Mouse (Mus musculus): ENCODE results near the gene Ifit3b. TPM values are rescaled to one million over a fixed set of nuclear protein-coding genes. Genes with fewer than 3 reads are reported as not detected.
"Not testable (repeated sequence)": the region's sequence is repeated elsewhere in the genome, so short reads cannot be mapped to it uniquely, and the experiment has no call there.

Ifit3b gene
- total RNA-seq, 2 experiments from 2014 or later, result 0.15 to 0.36 TPM

DNA sequence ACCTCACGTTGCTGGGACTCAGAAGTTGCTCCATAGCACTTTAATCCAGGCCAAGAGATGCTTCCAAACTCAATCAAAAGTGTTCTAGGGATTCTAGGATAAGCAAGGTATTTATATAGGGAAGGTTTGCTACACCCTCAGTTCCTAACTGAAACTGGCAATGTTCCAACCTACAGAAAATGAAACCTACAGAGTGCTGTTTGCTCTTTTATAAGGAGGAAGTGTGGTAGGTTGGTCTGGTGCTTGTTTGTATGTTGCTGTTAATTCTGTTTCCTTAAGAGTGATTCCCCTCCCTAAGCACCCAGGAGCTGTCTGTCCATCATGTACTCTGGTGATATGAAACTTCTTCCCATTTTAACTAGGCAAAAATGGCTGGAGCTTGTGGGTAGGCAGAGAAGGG lies 5.9 kb upstream of the Ifit3b start, which contains the start of gene Ifit1bl1:
TSS of gene Ifit1bl1 (minus strand) at position 69 of the 400 bp plus-strand sequence.
- DNase-seq; intact Hi-C loops (cut with DNase I): not testable (repeated sequence)

GRCm38 (mm10) chr19:34605472-34605871 lies 2.3 kb upstream of the Ifit3b start:
- intact Hi-C loops (cut with DNase I), result no loop called here

DNA sequence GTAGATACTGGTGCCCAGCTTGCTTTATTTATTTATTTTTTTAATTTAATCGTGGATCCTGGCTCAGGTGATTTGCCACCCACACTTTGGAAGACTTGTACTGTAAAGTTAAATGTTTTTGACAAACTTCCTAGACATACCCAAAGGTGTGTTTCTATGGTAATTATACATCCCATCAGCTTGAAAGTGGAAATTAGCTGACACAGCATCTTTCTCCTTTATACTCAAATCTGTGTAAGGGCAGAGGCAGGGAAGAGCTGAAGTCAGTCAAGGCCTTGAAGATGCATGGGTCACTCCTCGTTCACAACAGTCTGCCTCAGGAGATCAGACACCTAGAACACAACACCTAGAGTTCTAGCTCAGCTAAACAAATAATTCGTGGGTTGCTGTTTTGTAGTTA lies 2.3 kb downstream of the Ifit3b start:
- DNase-seq; intact Hi-C loops (cut with DNase I): not testable (repeated sequence)

More at GRCm38 (mm10) chr19:34605472-34605871, 2.3 kb upstream of the Ifit3b start:
- no peak for DNase-seq

- intact Hi-C loops (cut with DNase I); DNase-seq: not testable (repeated sequence)
Measured at GRCm38 (mm10) chr19:34612243-34613001, 4.7 kb downstream of the Ifit3b start.

GRCm38 (mm10) chr19:34620871-34621270 lies 13.1 kb downstream of the Ifit3b start:
- no peak for DNase-seq
- intact Hi-C loops (cut with DNase I), result no loop called here

- intact Hi-C loops (cut with DNase I), result no loop called here
- no peak for DNase-seq
Measured at GRCm38 (mm10) chr19:34623781-34624180, 16.0 kb downstream of the Ifit3b start.

GRCm38 (mm10) chr19:34624663-34625062 lies 16.9 kb downstream of the Ifit3b start:
- intact Hi-C loops (cut with DNase I), result no loop called here

DNA sequence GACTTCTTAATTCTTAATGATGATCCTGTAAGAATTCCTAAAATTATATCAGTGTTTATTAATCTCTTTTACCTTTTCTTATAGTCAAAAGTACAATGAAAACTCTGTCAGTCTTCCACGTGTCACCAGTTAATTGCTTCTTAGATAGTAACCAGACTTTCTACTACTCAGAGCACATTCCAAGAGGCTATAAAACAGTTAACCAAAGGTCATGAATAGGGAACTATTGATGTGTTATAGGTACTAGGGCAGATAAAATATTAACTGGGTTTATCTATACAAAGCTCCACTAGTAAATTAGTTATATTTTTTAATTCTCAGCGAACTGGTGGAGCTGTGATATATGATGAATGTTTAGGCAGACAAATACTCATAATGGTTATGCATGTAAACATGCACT lies 19.7 kb downstream of the Ifit3b start:
- no peak for DNase-seq
- intact Hi-C loops (cut with DNase I), result no loop called here

More at GRCm38 (mm10) chr19:34624663-34625062, 16.9 kb downstream of the Ifit3b start:
- no peak for DNase-seq

DNA sequence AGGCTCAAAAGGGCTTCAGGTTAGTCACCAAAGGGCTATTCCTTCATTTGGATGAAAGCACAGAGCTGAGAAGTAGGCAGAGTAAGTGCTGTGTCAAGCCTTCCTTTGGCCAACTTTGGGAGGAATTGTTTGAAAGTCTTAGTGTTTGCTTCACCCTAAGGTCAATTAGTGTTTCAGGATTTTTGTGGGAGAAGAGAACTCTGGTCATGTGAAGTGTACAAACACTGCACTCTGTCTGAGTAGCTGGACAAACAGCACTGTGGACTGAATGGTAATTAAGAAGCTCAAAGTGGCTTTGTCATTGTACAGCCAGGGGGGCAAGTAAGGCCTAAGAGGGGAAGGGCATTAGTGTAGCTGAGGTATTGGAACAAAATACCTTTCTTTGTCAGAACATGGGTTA lies 23.7 kb downstream of the Ifit3b start:
- DNase-seq, result no peak
- intact Hi-C loops (cut with DNase I), result no loop called here

- no peak for DNase-seq
- intact Hi-C loops (cut with DNase I), result no loop called here
Measured at GRCm38 (mm10) chr19:34633484-34633883, 25.7 kb downstream of the Ifit3b start.

GRCm38 (mm10) chr19:34636933-34637557 lies 29.3 kb downstream of the Ifit3b start:
- peak; percentile 66 to 83 for DNase-seq
- intact Hi-C loops (cut with DNase I), result loop anchor here (1.0 to 2.0 kb wide), 4 partner anchors 89 to 392 kb away; no protein-coding TSS in a partner anchor

DNA sequence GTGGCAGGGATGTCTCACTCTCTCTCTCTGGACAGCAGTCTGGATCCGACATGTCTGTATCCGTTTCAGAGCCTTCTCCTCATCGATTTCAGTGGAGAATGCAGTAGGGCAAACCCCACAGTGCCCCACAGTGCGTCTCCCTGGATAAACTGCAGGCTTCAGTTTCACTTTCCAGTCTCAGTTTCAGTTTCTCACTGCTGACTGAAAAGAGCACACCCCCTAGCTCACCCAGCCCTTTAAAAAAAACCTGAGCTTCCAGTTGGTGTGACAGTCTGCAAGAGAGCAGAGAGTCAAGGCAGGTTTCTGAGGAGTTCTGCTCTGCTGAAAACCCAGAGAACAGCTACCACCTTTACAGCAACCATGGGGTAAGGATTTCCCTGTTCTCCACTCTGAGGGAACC lies 32.9 kb downstream of the Ifit3b start, which contains the start of the genes Ifit1bl2 and Ifit1:
TSS of gene Ifit1bl2 (minus strand) at position 121 of the 400 bp plus-strand sequence.
TSS of gene Ifit1 (plus strand) at position 249 of the 400 bp plus-strand sequence.
- DNase-seq, result no peak
- intact Hi-C loops (cut with DNase I), result no loop called here

DNA sequence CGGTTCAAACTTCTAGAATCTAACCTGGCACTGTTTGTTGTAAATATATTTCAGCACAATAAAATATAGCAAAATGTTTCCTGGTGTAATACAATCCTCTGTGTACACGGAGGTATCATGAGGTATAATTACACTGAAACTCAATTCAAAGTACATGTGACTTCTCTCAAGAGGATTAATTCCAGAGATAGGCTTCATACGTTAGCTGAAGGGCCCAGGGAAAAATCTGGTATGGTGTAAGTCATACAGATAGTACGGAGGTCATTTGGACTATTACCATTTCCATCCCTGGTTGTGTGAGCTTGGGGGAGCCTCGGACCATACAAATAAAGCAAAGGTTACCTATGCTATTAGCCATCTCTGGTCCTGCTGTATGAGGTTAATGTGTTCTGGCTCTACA lies 34.8 kb downstream of the Ifit3b start:
- no peak for DNase-seq
- intact Hi-C loops (cut with DNase I), result no loop called here

DNA sequence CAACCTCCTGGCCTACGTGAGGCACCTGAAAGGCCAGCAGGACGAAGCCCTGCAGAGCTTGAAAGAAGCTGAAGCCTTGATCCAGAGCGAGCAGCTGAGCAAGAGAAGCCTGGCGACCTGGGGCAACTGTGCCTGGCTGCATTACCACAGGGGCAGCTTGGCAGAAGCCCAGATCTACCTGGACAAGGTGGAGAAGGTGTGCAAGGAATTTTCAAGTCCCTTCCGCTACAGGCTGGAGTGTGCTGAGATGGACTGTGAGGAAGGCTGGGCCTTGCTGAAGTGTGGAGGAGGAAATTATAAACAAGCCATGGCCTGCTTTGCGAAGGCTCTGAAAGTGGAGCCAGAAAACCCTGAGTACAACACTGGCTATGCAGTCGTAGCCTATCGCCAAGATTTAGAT lies 39.9 kb downstream of the Ifit3b start:
- intact Hi-C loops (cut with DNase I); DNase-seq: not testable (repeated sequence)

DNA sequence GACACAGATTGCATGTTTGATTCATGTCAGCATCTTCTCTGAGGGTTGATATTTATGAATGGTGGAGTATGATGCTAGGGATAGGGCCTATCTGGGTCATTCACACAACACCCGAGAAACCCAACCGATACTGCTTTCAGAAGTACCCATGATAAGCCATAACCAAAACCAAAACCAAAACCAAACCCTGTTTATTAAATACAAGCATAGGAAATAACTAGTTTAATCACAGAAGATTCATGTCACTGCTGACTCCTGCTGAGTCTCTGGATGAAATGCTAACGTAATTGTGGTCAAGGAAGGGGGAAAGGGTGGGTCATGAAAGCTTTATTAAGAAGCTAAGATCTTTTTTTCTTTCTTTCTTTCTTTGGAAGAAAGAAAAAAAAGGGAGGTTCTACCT lies 42.5 kb downstream of the Ifit3b start:
- no peak for DNase-seq
- intact Hi-C loops (cut with DNase I), result no loop called here

DNA sequence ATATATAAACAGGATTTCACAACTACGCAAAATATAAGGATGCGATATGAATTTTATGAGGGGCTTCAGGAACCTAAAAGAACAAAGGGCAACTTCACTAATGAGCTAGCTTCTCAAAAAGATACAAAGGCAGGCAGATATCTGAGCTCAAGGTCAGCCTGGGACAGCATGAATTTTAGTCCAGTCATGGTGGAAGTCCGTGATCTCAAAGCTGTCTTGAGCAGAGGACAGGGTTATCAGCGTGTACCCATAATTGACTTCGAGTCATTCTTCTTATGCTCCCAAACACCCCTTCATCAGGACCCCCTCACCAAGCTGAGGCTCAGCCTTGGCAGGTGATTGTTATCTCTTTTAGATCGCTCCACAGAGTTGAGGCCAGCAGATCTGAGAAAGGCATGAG lies 43.2 kb downstream of the Ifit3b start:
- intact Hi-C loops (cut with DNase I), result no loop called here
- DNase-seq, result no peak

- intact Hi-C loops (cut with DNase I), result no loop called here
- DNase-seq, result no peak
Measured at GRCm38 (mm10) chr19:34655227-34655805, 47.5 kb downstream of the Ifit3b start.

GRCm38 (mm10) chr19:34656511-34657298 lies 48.9 kb downstream of the Ifit3b start:
- DNase-seq, result no peak
- intact Hi-C loops (cut with DNase I), result no loop called here

DNA sequence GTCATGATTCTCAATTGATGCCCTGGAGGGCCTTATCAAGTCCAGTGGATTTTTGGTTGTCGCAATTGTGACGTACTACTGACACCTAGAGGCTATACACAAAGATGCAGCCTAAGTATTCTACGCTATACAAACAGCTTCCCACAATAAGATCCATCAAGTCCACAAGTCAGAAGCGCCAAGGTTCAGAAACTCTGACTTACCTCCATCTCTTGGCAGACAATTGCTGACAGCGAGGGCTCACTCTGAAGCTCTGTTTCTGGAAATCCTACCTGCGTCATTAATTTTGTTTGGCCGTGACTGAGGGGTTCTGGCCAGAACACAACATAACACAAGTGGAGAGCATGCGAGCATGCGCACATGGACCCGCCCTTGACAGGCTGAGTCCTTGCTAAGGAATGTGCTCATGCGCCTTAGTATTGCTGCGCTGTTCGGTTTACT lies 54.3 kb downstream of the Ifit3b start:
- intact Hi-C loops (cut with DNase I), result loop anchor here (1.0 to 5.0 kb wide), 2 partner anchors 328 to 420 kb away; no protein-coding TSS in a partner anchor

GRCm38 (mm10) chr19:34662740-34663139 lies 55.0 kb downstream of the Ifit3b start:
- intact Hi-C loops (cut with DNase I), result loop anchor here (1.0 to 5.0 kb wide), 2 partner anchors 328 to 420 kb away; no protein-coding TSS in a partner anchor
- DNase-seq, result peak in 1 of 2 experiments; percentile 10

More for the DNA sequence above, 54.3 kb downstream of the Ifit3b start:
- peak; percentile 77 to 79 for DNase-seq

All from heart, postnatal 10 days (tissue).